Mouse (Mus musculus): ENCODE data around the gene Gimap1.
A peak's percentile ranks its signal among the peaks of the same experiment; 100 is the strongest.

The Gimap1 gene

DNA sequence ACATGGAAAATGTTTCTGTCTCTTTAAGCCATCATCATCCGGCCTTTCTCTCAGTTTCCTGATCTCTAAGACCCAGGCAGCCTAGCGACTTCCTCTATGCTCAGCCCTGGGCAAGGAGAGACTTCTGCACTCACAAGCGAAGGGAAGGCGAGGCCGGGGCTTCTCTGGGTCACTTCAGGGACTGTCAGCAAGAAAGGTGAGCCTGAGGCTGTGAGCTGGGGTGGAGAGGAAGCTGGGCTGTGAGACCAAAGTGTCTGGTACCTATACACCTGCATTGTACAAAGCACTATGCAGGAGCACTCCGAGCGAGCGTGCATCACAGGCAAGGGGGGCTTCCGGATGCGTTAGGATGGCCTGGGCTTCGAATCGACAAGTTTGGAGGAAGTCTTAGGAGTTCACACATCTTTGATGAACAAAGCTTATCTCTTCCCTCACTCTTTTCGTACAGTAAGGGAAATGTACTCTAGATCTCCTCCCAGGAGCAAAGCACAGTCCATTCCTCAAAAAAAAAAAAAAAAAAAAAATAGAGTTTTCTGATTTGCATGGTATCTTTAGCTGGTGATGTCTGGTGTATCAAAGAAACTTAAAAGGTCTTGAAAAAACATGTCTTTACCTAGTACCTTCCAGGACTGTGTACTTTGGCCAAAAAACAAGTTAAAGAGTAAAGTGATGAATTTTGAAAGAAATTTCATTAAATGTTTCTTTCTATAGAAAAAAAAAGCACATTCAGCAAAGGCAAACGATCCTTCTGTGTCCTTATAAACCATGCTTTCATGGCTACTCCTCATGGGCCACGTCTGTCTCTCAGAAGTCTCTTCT lies at the start of gene Gimap1:
TSS of gene Gimap1 (plus strand) at position 94 of the 819 bp plus-strand sequence.
- DNase-seq = peak; percentile 78

DNA sequence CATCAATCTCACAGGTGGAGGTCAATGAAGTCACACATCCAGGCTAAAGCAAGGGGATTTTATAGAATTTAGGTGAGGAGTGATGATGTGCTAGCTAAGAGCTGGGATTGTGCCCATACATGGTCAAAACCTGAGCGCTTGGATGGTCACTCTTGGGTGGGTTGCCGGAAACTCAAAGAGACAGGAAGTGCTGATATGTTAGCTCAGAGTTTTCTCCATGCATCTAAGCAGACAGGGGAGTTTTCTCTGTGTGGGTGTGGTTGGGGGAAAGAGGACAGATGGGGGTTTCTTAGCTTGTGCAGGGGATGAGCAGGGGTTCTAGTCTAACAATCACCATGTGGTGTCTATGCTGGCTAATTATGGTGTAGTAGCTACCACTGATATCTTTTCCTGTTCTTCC lies 49.5 kb upstream of the Gimap1 start:
- no peak for DNase-seq

DNA sequence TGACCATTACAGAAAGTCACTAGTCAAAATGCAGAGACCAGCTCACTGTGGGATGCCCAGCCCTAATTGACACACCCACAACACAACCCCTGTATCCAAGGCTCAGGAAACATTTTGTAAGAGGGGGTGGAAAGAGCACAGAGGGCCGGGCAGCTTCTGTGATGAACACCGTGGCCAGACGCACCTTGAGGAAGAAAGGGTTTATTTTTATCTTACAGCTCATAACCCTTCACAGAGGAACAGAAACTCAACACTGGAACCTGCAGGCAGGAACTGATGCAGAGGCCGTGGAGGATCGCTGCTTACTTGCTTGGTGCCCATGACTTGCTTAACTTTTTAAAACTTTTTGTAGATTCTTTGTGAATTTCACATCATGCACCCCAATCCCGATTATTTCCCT lies 45.9 kb upstream of the Gimap1 start:
- DNase-seq = no peak

DNA sequence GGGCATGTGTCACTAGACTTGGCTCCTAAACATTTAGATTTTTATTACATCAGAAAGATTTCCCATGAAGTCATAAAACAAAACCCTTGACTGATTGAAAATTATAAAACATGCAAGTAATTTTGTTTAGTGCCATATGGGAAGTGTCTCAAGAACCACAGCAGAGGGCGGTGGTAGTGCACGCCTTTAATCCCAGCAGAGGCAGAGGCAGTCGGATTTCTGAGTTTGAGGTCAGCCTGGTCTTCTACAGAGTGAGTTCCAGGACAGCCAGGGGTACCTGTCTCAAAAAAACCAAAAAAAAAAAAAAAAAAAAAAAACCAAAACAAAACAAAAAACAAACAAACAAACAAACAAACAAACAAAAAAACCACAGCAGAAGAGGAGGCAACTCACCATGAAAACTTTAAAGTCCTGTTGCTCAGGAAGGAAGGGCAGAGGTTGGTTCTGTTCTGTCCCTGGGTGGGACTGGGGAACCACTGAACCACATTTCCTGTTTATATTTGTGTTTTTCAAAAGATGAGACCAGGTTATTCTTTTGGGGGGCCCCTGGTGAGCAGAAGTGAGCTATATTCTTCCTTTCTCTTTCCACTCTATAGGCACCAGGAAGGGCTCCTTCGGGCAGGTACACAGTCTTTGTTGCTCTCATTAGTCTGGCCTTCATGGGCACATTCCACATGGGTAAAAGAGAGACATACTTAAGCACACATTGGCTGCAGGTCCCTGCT lies 41.9 kb upstream of the Gimap1 start:
- no peak for DNase-seq

DNA sequence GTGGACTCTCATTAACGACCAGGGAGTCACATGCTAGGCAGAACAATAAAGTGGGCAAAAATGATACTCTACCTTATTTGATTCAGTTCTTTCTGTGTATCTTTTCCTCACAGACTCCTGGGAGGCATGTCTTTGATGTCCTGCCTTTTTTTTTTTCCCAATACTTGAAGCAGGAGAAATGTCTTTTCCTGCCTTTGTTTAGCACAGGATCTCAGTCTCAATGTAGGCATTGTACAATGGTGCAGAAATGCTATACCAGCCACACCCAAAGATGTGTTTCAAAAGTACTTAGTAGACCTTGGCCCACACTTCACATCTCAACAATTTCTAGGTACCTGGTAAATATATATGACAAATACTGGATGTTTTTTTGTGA lies 41.3 kb upstream of the Gimap1 start:
- no peak for DNase-seq

DNA sequence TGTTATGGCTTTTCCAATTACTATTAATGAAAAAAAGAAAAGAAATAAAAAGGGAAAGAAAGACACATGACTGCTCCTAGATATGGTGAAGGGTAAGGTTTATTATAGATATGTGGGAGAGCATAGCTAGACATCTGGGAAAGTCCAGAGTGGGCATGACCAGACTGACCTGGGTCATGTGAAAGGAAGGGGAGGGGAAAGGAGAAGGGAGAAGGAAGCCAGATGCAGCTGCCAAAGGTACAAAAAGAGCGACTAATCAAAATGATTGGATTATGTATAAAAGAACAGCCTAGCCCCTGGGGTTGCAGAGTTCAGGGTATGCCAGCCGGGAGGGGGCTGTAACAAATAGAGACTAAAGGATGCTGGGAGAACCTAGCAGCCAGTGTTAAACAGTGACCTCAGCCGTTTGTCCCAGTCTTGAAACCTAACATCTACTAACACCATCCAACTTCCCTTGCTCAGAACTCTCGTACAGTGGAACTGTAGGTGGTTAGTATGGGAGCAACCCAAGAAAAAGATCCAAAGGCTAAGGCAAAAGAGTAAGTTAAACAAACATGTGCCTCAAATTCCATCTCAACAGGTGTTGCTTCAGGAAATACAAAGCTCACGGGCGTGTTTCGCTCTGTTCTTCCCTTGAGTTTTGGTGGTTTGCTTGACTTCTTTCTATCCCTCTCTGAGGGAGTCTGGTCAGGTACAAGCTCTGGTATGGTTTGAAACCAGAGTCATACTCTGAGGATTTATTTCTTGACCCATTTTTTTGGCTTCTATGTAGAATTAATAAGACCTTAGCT lies 40.6 kb upstream of the Gimap1 start:
- no peak for DNase-seq

DNA sequence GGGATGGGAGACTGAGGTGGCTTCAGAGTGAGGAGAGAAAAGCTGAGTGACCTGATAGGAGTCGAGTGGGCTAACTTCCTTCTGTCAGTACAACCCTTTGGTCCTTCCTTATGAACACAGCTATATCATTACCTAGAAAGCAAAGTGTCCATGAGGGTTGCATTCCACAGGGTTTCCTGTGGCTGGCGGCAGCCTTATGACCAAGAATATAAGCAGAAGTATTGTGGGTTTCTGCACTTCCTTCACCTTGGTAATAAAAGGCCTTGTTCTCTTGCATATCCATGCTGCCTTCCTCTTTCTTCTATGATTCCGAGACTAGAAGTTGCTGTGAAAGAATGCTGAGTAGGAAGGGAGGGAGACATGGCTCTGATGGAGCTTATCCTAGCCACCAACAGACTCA lies 40.0 kb upstream of the Gimap1 start:
- no peak for DNase-seq

DNA sequence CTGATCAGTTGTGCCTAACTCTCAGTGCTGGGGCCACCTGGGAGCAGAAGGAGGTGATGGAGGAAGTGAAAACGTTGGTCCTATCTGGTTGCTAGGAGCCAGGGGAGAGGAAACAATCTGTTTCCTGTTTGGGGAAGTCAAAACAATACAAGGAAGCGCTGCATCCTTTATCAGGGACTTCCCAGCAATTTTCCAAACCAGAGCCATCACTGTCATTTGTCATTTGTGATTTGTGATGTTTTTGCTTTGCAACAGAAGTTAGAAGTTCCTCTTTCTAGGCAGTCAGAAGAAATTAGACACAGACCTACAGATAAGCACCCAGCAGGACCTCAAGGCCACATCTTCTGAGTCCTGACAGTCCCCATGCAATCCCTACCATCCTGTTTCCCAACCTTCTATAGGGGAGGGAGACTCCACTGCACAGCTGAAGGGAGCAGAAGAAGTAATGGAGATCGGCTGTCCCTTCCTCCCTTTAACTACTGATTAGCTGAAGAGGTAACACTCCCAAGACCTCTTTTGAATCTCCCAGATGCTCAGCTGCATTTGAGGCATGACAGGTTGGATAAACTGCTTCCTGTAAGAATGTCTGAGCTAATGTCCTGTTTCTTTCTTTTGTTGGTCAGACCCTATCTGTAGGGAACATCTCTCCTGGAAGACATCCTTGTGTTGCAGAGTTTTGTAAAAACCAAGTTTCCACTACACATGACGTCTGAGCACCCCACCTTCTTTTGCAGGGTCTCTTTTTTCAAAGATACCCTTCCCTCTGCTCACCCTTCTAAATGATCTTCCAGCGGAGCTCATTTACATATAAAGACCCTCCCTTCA lies 38.4 kb upstream of the Gimap1 start:
- DNase-seq = peak; percentile 82

DNA sequence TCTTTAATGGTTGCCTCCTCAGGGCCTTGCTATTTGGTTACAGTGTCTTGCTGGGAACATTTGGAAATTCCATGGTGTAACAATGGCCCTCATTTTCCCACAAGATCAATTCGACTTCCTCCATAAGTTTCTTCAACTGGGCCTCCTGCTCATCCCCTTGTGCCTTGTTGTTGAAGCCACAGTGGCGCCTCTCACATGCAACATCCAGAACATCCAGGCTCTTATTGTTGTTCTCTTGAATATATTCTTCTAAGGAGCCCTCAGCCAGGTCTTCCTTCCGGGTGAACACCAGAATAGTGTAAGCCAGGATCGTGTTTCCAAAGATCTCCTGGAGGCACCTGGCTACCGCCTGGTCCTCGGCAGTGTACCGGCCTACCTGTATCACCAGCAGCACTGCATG lies 36.7 kb upstream of the Gimap1 start:
- no peak for DNase-seq

DNA sequence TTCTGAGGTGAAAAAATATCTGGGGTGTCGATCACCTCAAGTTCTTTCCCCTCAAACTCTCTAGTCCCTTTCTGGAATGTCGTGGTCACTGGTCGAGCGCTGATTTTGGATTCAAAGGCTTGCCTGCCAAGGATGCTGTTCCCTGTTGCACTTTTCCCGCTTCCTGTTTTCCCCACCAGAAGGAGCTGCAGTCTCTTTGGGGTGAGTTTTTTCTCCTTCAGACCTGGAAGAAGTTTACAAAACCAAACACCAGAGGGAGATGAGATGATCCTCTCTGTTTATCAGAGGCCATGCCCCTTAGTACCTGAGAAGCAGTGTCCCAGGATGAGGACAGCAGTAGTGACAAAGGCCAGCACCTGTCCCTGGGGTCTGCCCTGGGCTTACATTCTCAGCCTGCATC lies 36.3 kb upstream of the Gimap1 start:
- no peak for DNase-seq

DNA sequence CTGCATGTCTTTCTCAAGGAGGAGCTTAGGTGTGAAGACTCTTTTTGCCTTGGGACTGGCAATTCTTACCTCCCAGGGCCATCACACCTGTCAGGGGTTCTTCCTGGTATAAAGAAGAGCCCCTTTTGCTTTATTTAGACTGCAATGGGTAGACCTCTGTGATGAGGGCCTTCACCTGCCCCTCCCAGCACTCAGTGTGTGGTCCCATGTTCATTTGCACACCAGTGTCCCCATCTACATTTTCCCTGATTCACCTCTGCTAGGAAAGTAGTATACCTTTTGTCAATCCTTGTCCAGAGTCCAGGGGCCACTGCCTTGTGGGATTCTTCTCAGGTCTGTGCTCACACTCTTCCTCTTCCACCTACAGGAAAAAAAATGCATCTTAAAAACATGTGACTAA lies 34.7 kb upstream of the Gimap1 start:
- DNase-seq = no peak

DNA sequence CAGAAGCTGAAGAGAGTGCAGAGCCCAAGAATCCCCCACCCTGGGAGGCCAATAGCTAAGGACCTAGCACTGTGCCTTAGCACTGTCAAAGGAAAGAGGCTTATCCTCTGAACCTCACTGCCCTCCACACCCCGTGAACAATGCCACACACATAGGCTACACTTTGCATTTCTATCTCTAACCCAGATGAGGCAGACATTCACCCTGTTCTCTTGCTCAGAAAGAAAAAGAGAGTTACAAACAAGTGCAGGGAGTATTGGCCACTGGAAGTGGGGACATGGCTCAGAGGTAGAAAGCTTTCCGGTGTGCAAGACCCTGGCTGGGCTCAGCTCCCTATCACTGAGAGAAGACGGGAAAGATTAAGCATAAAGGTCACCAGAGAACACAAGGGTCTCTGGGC lies 32.7 kb upstream of the Gimap1 start:
- DNase-seq = no peak

DNA sequence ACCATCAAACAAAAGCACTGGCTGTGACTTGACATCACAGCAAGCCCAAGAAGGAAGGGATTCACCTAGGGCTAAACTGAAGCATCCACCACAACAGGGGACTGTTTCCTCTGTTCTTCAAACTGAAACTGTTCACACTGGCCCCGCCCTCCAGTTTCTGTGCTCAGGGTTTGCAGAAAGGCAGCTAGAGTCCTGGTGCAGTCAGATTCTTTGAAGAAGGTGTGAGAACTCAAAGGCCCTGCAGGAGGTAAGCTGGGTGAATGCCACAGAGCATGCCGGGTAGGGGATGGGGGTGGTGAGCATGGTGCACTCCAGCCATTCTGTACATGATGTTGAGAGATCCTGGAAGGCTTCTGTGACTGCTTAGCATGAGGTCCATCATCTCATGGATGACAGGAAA lies 20.4 kb upstream of the Gimap1 start, which contains the start of the genes Gm28053 and Gimap7:
TSS of gene Gm28053 (plus strand) at position 153 of the 400 bp plus-strand sequence.
TSS of gene Gimap7 (plus strand) at position 167 of the 400 bp plus-strand sequence.
- DNase-seq = no peak

DNA sequence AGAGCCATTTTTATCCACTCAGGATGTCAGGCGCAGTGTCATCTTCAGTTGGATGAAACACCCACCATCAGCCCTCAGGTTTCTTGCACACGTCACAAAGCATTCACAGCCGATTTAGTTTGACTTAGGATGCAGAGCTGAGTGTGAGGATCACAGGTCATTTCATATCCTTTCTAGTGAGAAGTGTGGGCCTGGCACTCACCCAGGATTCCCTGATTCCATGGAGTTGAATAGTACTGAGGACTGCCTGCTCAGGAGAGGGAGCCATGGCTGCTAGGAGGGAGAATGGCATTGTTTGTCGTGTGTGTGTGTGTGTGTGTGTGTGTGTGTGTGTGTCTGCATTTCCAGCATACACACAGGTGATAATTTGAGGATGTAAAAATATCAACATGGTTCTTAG lies 18.5 kb upstream of the Gimap1 start:
- no peak for DNase-seq

DNA sequence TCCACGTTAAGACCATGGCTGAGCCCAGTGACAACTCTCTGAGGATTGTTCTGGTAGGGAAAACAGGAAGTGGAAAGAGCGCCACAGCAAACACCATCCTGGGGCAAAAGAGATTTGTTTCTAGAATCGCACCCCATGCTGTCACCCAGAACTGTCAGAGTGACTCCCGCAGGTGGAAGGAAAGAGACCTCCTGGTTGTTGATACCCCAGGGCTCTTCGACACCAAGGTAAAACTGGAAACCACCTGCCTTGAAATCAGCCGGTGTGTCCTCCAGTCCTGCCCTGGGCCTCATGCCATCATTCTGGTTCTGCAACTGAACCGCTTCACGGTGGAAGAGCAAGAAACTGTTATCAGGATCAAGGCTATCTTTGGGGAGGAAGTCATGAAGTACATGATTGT lies 15.4 kb upstream of the Gimap1 start:
- no peak for DNase-seq

DNA sequence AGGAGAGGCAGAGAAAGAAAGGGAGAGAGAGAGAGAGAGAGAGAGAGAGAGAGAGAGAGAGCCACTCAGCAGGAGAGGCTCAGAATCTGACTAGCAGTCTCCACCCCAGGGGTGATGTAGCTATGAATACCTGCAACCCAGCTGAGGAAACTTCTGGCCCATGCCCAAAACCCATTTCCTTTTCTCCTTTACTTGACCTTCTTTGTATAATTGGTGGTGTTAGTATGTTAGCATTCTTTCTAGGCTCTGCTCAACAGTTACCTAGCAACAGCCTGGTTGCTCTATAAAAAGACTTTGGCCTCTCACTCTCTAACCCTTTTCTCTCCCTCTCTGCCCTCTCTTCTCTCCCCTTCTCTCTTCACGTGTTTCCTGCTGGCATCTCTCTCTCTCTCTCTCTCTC lies 13.4 kb upstream of the Gimap1 start:
- peak; percentile 93 for DNase-seq

DNA sequence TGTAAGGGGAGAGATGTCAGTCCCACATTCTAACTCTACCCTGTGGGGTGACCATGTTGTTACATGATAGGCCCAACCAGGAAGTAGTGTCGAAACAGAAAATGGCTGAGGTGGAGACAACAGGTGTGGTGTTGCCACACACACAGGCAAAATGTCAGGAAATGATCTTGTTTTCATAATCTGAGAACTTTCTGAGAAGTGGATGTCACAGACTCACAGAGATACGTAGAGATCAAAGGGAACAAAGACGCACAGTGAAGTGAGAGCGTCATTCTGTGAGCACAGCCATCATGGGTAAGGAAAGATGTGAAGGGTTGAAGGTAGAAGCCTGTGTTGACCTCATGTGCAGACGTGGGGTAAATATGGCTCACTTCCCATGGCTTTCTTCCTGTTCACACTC lies 11.1 kb upstream of the Gimap1 start:
- no peak for DNase-seq

DNA sequence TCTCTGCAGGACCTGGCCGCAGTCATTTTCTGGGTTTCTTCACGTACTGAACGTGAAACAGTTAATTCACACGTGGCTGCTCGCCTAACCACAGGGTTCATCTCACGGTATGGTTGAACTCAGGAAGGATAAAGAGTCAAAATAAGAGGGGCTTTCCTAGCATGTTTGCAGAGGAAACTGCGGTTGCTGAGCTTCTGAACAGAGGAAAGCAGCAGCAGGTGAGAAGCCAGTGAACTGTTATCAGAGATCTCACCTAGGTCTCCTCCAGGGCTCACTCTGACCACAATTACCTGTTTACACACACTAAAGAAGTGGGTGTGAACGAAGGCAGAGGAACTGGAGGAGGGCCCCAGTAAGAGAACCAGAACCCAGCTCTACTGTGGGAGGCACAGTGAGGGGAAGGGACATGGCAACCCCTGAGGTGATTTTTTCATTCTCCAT lies 6.0 kb upstream of the Gimap1 start:
- peak; percentile 57 for DNase-seq

DNA sequence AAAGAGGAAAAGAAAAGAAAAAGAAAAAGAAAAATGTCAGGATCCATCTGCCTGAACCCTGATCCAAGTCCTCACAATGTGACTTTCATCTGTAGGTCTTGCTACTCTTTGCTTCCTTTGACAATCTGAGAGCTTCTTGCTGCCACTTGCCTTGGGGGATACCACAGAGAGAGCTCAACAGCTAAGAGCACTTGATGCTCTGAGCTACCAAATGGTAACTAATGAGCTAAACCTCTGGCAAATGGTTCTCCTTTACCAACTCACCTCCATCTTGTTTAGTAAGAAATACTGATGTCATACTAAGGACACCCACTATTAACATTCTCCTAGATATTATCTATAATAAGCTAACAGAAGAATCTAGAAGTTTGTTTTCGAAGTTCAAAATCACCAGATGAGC lies 5.2 kb upstream of the Gimap1 start:
- no peak for DNase-seq

DNA sequence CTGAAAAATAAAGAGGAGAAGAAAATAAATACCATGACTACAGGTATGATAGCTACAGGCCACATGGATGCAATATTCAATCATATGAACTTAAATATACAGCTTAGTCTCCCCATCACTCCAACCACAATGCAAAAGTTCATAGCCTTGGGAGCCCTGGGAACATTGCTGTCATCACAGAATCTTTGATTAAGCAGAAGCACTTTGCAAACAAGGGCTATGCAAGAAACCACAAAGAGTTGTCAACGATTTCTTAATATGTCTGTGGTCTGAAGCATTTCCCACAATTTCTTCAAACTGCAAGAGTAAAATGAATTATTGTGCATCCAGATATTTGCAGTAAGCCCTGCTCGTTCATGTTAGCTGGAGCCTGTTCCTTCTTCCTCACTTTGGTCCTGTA lies 1.8 kb upstream of the Gimap1 start:
- DNase-seq = no peak

DNA sequence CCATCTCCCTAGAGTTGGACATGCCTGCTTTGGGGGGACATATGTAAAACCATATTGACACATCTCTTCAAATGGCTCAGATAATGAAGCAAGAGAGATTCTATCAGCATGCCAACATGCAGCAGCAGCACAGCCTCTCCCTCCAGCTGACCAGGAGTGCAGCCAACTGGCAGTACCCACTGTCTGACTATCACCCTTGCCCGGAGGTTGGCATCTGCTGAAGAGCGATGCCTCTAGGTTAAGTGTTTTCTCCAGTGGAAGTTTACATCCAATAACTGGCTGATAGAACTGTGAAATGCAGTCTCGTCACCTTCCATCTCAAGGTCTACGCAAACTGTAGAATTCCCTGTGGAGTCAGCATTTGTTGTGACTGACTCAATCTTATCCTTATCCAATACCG lies 1.2 kb upstream of the Gimap1 start:
- no peak for DNase-seq

DNA sequence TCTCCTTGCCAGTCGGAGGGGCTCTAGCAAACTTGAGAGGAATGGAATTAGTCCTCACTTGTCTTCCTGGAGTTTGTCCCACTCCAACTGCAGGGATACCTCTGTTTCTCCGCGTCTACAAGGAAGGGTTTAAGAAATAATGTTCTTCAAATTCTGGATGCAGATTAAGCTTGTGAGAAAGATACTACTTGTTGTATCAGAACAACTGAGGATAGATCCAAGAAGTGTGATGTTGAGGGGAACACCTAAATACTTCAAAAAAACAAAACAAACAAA lies 864 bp downstream of the Gimap1 start:
- DNase-seq = no peak
